Mouse (Mus musculus): ENCODE data around the gene Cln3. TPM values are rescaled to one million over a fixed set of nuclear protein-coding genes. Genes with fewer than 3 reads are reported as not detected.

Gene Cln3
- polyA plus RNA-seq, 1 experiment from 2014 or later: 41.3 TPM

- H3K27me3 ChIP-seq (ENCODE audit: insufficient read depth, low read length): no peaks in the 10 kb centered on the region
- 91% methylated on average over 1 of the region's 1 CpGs for WGBS
- H3K27ac ChIP-seq (ENCODE audit: low read length): no peak overlapping the region
These were observed 37.8 kb upstream of the Cln3 start for GRCm38 (mm10) chr7:126623381-126623780.

GRCm38 (mm10) chr7:126621452-126622359 is 36.1 kb upstream of the Cln3 start:
- no peak overlapping the region for H3K27ac ChIP-seq (ENCODE audit: low read length)
- no peaks in the 10 kb centered on the region for H3K27me3 ChIP-seq (ENCODE audit: insufficient read depth, low read length)
- no peak overlapping the region for H3K4me3 ChIP-seq (ENCODE audit: low read length)
- ATAC-seq (ENCODE audit: low FRiP score, low TSS enrichment): no peak
- H3K9ac ChIP-seq (replicated peaks; ENCODE audit: low read length): no peak overlapping the region
- no peak overlapping the region for H3K4me2 ChIP-seq (replicated peaks; ENCODE audit: low read depth, low read length)
- H3K9me3 ChIP-seq (ENCODE audit: low read length): no peaks in the 10 kb centered on the region
- H3K4me1 ChIP-seq (ENCODE audit: insufficient read depth, low read length): peaks cover 9% of the 10 kb centered on the region; the same call in 1 of the 2 replicates
- 79% methylated on average over 9 of the region's 9 CpGs for WGBS
- no peaks in the 10 kb centered on the region for H3K36me3 ChIP-seq (ENCODE audit: insufficient read depth, low read length)

More at GRCm38 (mm10) chr7:126623381-126623780, 37.8 kb upstream of the Cln3 start:
- no peaks in the 10 kb centered on the region for H3K9me3 ChIP-seq (ENCODE audit: low read length)
- no peak for ATAC-seq (ENCODE audit: low FRiP score, low TSS enrichment)
- H3K36me3 ChIP-seq (ENCODE audit: insufficient read depth, low read length): no peaks in the 10 kb centered on the region
- no peak overlapping the region for H3K4me2 ChIP-seq (replicated peaks; ENCODE audit: low read depth, low read length)
- no peak overlapping the region for H3K9ac ChIP-seq (replicated peaks; ENCODE audit: low read length)
- H3K4me1 ChIP-seq (ENCODE audit: insufficient read depth, low read length): peaks cover 9% of the 10 kb centered on the region; the same call in 1 of the 2 replicates
- no peak overlapping the region for H3K4me3 ChIP-seq (ENCODE audit: low read length)

- Histone ChIP-seq H3K9ac (replicated peaks; ENCODE audit: low read length) (no peak overlapping the region), H3K9me3 (ENCODE audit: low read length) (no peaks in the 10 kb centered on the region), H3K4me1 (ENCODE audit: insufficient read depth, low read length) (no peaks in the 10 kb centered on the region), H3K36me3 (ENCODE audit: insufficient read depth, low read length) (no peaks in the 10 kb centered on the region), H3K27ac (ENCODE audit: low read length) (no peak overlapping the region), H3K4me2 (replicated peaks; ENCODE audit: low read depth, low read length) (no peak overlapping the region), H3K4me3 (ENCODE audit: low read length) (no peak overlapping the region), H3K27me3 (ENCODE audit: insufficient read depth, low read length) (no peaks in the 10 kb centered on the region)
- 72% methylated on average over 10 of the region's 10 CpGs for WGBS
- no peak for ATAC-seq (ENCODE audit: low FRiP score, low TSS enrichment)
These were observed 34.1 kb upstream of the Cln3 start for GRCm38 (mm10) chr7:126619559-126620275.

DNA sequence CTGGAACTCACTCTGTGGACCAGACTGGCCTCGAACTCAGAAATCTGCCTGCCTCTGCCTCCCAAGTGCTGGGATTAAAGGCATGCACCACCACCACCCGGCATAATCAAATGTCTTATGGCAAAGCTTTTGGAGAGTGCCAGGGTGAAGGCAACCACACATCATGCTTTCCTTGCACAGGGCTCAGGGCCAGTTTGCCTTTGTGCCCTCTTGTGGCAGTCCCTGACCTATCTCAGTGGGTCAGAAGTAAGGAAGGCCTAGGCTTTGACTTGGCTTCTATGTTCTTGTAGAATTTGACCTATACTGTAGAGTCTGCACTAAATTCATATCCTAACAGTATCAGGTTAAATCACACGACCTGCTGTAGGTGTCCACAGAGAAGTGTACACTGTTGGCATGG is 31.1 kb upstream of the Cln3 start:
- H3K4me2 ChIP-seq (replicated peaks; ENCODE audit: low read depth, low read length): no peak overlapping the region
- no peak for ATAC-seq (ENCODE audit: low FRiP score, low TSS enrichment)
- H3K4me3 ChIP-seq (ENCODE audit: low read length): no peak overlapping the region
- no peak overlapping the region for H3K9ac ChIP-seq (replicated peaks; ENCODE audit: low read length)
- H3K27me3 ChIP-seq (ENCODE audit: insufficient read depth, low read length): no peaks in the 10 kb centered on the region
- no peaks in the 10 kb centered on the region for H3K4me1 ChIP-seq (ENCODE audit: insufficient read depth, low read length)
- H3K27ac ChIP-seq (ENCODE audit: low read length): no peak overlapping the region
- H3K36me3 ChIP-seq (ENCODE audit: insufficient read depth, low read length): no peaks in the 10 kb centered on the region
- WGBS: 75% methylated on average over 3 of the region's 3 CpGs
- no peaks in the 10 kb centered on the region for H3K9me3 ChIP-seq (ENCODE audit: low read length)

- H3K4me3 ChIP-seq (ENCODE audit: low read length): no peak overlapping the region
- no peak overlapping the region for H3K4me2 ChIP-seq (replicated peaks; ENCODE audit: low read depth, low read length)
- no peaks in the 10 kb centered on the region for H3K36me3 ChIP-seq (ENCODE audit: insufficient read depth, low read length)
- no peak overlapping the region for H3K9ac ChIP-seq (replicated peaks; ENCODE audit: low read length)
- H3K27ac ChIP-seq (ENCODE audit: low read length): no peak overlapping the region
- no peak for ATAC-seq (ENCODE audit: low FRiP score, low TSS enrichment)
- H3K4me1 ChIP-seq (ENCODE audit: insufficient read depth, low read length): no peaks in the 10 kb centered on the region
- no peaks in the 10 kb centered on the region for H3K9me3 ChIP-seq (ENCODE audit: low read length)
- H3K27me3 ChIP-seq (ENCODE audit: insufficient read depth, low read length): no peaks in the 10 kb centered on the region
- WGBS: 75% methylated on average over 3 of the region's 3 CpGs
These were observed 27.1 kb upstream of the Cln3 start for GRCm38 (mm10) chr7:126612736-126613135.

GRCm38 (mm10) chr7:126607796-126608195 is 22.2 kb upstream of the Cln3 start:
- H3K27ac ChIP-seq (ENCODE audit: low read length): no peak overlapping the region
- ATAC-seq (ENCODE audit: low FRiP score, low TSS enrichment): no peak
- H3K4me2 ChIP-seq (replicated peaks; ENCODE audit: low read depth, low read length): no peak overlapping the region
- 84% methylated on average over 5 of the region's 5 CpGs for WGBS
- H3K4me1 ChIP-seq (ENCODE audit: insufficient read depth, low read length): no peaks in the 10 kb centered on the region
- no peaks in the 10 kb centered on the region for H3K9me3 ChIP-seq (ENCODE audit: low read length)
- no peaks in the 10 kb centered on the region for H3K27me3 ChIP-seq (ENCODE audit: insufficient read depth, low read length)
- H3K36me3 ChIP-seq (ENCODE audit: insufficient read depth, low read length): no peaks in the 10 kb centered on the region
- H3K9ac ChIP-seq (replicated peaks; ENCODE audit: low read length): no peak overlapping the region
- no peak overlapping the region for H3K4me3 ChIP-seq (ENCODE audit: low read length)

DNA sequence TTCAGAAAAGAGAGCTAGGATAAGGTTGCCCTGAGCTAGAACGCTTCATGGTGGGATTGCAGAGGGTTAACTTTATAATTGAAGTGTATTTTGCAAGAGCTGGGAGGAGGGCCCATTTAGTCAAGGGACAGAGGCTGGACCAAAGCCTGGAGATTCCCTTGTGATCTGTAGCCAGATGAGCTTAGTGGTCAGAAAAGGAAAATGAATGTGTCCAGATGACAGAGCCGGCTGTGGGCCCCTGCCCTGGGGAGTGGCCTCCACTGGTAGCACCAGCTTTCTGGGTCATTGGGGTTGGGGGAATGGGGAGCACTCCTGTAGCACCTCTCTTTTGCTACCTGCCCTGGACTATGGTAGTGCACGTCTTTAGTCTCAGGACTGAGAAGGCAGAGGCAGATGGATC is 21.4 kb upstream of the Cln3 start:
- Histone ChIP-seq H3K9ac (replicated peaks; ENCODE audit: low read length) (no peak overlapping the region), H3K4me2 (replicated peaks; ENCODE audit: low read depth, low read length) (no peak overlapping the region), H3K27me3 (ENCODE audit: insufficient read depth, low read length) (no peaks in the 10 kb centered on the region), H3K36me3 (ENCODE audit: insufficient read depth, low read length) (no peaks in the 10 kb centered on the region), H3K27ac (ENCODE audit: low read length) (no peak overlapping the region), H3K4me1 (ENCODE audit: insufficient read depth, low read length) (no peaks in the 10 kb centered on the region), H3K4me3 (ENCODE audit: low read length) (no peak overlapping the region), H3K9me3 (ENCODE audit: low read length) (no peaks in the 10 kb centered on the region)
- no peak for ATAC-seq (ENCODE audit: low FRiP score, low TSS enrichment)
- 76% methylated on average over 3 of the region's 3 CpGs for WGBS

- WGBS: 62% methylated on average over 5 of the region's 5 CpGs
- H3K27me3 ChIP-seq (ENCODE audit: insufficient read depth, low read length): no peaks in the 10 kb centered on the region
- H3K36me3 ChIP-seq (ENCODE audit: insufficient read depth, low read length): no peaks in the 10 kb centered on the region
- H3K4me3 ChIP-seq (ENCODE audit: low read length): no peak overlapping the region
- ATAC-seq (ENCODE audit: low FRiP score, low TSS enrichment): no peak
- no peaks in the 10 kb centered on the region for H3K9me3 ChIP-seq (ENCODE audit: low read length)
- no peaks in the 10 kb centered on the region for H3K4me1 ChIP-seq (ENCODE audit: insufficient read depth, low read length)
- H3K27ac ChIP-seq (ENCODE audit: low read length): no peak overlapping the region
- H3K4me2 ChIP-seq (replicated peaks; ENCODE audit: low read depth, low read length): no peak overlapping the region
- H3K9ac ChIP-seq (replicated peaks; ENCODE audit: low read length): no peak overlapping the region
These were observed 21.0 kb upstream of the Cln3 start for GRCm38 (mm10) chr7:126606611-126607010.

DNA sequence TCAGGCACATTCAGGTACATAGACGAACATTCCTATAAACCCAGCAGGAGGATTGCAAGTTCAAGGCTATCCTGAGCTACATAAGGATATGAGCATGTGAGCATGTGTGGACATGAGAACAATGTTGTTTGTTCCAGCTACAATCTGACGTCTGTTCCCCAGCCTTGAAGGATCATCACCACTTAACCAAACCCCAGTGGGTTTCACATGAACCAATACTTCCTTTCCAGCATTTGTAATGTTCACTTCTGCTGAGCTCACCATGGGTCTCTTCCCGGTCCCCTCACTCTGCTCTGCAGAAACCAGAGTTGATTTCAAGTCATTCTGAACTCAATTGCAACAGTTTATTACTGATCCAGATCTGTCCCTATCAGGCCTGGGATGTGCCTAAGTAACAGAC is 17.0 kb upstream of the Cln3 start:
- Histone ChIP-seq H3K4me2 (replicated peaks; ENCODE audit: low read depth, low read length) (no peak overlapping the region), H3K4me3 (ENCODE audit: low read length) (no peak overlapping the region), H3K27me3 (ENCODE audit: insufficient read depth, low read length) (no peaks in the 10 kb centered on the region), H3K4me1 (ENCODE audit: insufficient read depth, low read length) (no peaks in the 10 kb centered on the region), H3K27ac (ENCODE audit: low read length) (no peak overlapping the region), H3K36me3 (ENCODE audit: insufficient read depth, low read length) (no peaks in the 10 kb centered on the region), H3K9me3 (ENCODE audit: low read length) (no peaks in the 10 kb centered on the region), H3K9ac (replicated peaks; ENCODE audit: low read length) (no peak overlapping the region)
- WGBS: 85% methylated on average over 3 of the region's 3 CpGs
- ATAC-seq (ENCODE audit: low FRiP score, low TSS enrichment): no peak

DNA sequence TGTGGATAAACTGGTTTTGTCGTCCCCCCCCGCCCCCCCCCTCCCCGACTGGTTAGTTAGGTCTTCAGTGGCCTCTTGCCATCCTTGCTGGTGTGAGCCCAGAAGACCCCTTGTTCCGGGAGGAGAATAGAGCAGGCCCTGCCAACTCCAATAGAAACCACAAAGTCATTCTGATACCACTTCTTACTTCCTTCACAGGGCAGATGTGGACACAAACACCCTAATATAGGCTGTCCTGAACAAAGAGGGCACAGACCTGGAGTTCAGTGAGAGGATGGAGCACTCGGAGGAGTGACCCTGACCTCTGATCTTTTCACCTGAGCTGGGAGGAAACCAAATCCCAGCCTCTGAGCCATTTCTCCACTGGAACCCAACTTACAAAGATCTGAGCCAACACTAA is 16.3 kb upstream of the Cln3 start:
- H3K27ac ChIP-seq (ENCODE audit: low read length): no peak overlapping the region
- no peak overlapping the region for H3K9ac ChIP-seq (replicated peaks; ENCODE audit: low read length)
- H3K4me1 ChIP-seq (ENCODE audit: insufficient read depth, low read length): no peaks in the 10 kb centered on the region
- no peak overlapping the region for H3K4me2 ChIP-seq (replicated peaks; ENCODE audit: low read depth, low read length)
- no peak for ATAC-seq (ENCODE audit: low FRiP score, low TSS enrichment)
- H3K27me3 ChIP-seq (ENCODE audit: insufficient read depth, low read length): no peaks in the 10 kb centered on the region
- no peaks in the 10 kb centered on the region for H3K9me3 ChIP-seq (ENCODE audit: low read length)
- H3K4me3 ChIP-seq (ENCODE audit: low read length): no peak overlapping the region
- 39% methylated on average over 5 of the region's 5 CpGs for WGBS
- H3K36me3 ChIP-seq (ENCODE audit: insufficient read depth, low read length): no peaks in the 10 kb centered on the region
